Mouse (Mus musculus): ENCODE measurements around the gene Kcne4.

Kcne4 gene

DNA sequence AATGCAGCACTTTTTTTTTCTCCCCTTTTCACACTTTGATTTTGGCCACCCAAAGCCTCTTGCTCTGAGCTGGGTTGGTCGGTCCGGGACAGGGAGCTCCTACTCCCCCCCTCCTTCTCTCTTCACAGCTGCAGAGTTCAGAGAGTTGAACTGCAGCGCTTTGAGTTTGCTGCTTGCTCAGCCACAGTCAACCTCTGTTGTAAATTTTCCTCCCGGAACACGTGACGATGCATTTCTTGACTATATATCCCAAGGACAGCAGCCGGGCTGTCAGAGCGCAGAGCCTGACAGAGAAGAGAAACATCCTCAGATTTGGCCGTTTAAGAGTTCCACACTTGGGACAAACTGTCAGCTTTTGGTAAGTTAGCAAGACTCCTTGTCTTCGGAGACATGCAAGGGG, at the start of gene Kcne4:
TSS of gene Kcne4 (plus strand) at position 120 of the 400 bp plus-strand sequence.
- ATAC-seq (ENCODE audit: low TSS enrichment) = no peak

DNA sequence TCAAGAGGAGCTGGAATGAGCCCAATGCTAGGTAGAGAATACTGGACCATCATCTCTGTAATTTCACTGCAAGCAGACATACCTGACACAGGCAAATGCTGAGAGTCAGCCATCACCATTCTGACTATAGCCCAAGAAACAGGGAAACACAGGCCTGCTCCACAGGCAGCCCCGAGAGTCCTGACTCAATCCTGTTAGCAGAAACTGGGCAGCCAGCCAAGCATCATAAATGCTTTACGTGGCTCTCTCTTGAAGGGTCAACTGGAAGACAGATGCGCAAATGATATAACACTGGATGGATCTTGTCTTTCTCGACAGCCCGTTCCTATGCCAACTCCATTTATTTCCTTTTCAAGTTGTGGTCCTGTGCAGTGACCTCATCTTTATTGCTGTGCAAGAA, 34.7 kb upstream of the Kcne4 start:
- no peak for ATAC-seq (ENCODE audit: low TSS enrichment)

DNA sequence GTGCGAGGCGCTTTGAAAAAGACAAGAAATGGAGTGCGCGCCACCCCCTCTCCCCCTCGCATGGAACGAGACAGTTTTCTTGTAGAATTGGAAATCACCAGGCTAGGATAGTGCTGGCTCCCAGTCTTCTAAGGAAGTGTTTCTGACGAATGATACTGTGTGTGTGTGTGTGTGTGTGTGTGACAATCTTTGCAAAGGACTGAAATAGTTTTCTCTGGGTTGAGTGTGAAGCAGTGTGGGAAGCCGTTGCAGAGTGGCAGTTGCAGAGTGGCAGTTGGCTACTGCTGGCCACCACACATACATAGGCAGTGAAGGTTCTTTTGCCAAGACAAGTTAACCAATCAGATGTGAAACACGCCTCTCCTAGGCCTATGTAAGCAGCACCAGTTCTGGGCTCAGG, 31.6 kb upstream of the Kcne4 start:
- ATAC-seq (ENCODE audit: low TSS enrichment) = peak; percentile 97

DNA sequence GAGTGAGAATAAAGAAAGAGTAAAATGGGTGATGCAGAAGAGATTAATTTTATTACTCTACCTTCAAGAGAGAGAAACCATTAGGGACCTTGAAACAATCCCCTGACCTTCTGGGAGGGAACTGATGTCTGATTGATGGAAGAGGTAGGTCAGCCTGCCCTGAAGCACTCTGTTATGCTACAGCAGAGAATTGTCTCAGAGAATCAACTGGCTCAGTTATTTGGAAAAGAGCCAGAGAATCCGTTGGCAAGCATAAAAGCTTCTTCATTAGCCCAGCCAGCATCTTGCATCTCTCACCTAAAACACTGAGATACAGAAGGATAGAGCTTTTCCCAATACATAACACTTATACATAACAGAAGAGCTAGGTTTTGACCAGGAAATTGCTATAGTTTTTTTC, 26.8 kb upstream of the Kcne4 start:
- ATAC-seq (ENCODE audit: low TSS enrichment) = no peak

DNA sequence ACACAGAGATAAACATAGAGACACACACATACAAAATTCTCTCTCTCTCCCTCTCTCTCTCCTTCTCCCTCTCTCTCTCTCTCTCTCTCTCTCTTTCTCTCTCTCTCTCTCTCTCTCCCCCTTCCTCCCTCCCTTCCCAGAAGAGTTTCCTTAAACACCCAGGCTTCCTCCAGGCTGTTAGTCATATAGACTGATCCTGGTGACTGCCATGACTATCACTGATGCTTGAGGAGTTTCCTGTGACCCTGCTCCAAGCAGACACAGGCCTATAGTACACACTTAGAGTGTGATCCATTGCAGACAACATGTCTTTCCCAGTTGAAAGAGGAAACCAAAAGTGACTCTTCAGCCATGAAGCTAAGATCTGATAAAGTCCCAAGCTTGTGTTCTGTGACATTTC, 9.1 kb upstream of the Kcne4 start:
- no peak for ATAC-seq (ENCODE audit: low TSS enrichment)

DNA sequence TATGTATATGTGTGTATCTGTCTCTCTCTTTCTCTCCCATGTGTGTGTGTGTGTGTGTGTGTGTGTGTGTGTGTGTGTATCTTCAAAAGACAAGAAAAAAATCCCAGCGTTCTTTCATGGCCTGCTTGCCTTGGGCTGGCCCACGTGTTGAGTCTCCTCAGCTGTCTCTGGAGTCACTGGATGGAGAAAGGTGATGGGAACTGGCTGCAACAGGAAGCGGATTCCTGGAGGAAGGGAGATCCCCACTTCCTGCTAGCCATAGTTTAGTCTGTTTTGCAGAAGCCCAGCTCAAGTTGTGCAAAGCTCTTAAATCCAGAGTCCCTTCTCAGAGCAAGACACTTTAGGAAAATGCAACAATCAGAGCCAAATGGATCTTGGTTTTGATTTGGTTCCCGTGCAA, 6.7 kb upstream of the Kcne4 start:
- ATAC-seq (ENCODE audit: low TSS enrichment) = no peak

DNA sequence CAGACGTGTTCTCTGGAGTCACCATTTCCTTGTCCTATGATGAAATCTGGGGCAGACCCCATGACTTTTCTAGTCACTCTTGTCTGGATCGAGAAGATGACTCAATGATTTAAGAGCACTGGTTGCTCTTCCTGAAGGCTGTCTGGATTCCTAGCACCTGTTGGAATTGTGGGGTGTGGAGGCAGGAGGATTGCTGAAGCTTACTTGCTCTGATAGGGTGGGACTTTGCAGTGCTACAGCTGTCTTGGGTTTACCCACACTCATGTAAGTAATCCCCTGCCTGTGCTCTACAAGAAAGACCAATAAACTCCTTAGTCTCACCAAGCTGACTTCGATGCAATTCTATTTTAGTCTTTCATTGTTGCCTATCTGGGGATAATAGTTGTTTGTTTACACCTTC, 5.7 kb upstream of the Kcne4 start:
- ATAC-seq (ENCODE audit: low TSS enrichment) = no peak

DNA sequence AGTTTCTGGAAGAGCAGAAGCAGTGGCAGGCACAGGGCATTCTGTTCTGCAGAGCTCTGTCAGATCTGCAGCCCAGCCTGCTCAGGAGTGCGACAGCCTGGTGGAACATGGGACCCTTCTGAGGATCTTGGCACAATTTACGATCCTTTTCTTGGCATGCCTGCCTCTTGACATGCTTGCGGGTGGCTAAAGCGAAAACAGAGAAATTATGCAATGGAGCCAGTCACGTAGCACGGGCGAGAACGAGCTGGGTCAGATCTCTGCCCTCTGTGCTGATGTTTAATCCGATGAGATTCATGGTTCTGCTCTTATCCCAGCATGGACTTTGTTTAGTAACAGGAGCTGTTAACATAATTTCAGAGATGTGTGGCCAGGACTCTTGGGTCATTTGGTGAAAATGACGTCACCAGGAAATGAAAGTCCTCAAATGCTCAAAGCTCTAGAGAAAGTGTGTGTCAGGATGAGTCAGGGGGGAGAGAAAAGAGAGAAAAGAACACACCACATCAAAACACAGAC, 4.5 kb upstream of the Kcne4 start:
- ATAC-seq (ENCODE audit: low TSS enrichment) = 0 out of 2 replicates have a peak, but pooled peaks have one; percentile 44

DNA sequence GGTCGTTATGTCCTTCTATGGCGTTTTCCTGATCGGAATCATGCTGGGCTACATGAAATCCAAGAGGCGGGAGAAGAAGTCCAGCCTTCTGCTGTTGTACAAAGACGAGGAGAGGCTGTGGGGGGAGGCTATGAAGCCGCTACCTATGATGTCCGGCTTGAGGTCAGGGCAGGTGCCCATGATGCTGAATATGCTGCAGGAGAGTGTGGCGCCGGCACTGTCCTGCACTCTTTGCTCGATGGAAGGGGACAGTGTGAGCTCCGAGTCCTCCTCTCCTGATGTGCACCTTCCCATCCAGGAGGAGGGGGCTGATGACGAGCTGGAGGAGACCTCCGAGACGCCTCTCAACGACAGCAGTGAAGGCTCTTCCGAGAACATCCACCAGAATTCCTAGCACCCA, 1.2 kb downstream of the Kcne4 start:
- ATAC-seq (ENCODE audit: low TSS enrichment) = no peak

DNA sequence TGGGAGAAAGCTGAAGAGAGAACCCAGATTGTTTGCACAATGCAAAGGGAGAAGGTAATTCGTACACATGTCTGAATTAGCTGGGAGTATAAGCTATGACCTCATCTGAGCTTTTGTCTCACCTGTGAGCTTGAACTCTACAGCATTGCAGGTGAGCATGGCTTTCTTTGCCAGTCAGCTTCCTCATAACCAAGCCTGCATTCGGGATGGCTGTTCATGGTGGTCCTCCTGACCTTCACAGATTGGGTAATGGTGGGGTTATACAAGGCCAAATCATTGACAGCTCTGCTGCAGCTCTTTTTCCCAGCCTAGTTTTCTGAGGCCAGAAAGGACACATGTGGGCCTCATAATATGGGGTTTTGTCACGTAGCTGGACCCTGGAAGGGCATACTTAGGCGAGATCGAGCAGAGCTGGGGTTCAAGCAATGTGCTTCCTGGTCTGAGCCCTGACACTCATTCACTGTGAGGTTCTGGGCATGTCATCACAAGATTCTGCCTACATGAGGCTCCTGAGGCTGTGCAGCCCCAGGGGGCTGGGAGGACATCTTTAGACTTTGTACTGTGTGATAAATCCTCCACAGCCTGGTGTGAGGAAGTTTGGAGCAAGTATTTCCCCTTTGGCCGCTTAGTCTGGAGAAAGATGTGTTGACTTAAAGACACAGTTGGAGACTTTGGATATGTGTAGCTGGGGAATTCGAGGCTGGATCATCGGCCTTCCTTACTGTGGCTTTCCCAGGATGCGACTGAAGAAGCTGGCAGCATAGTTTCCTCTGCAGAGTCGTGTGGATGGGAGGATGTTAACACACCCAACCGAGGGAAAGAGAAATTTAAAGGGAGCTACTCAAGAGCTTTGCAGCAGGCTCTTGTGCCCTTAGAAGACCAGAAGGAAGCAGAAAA, 2.3 kb downstream of the Kcne4 start:
- no peak for ATAC-seq (ENCODE audit: low TSS enrichment)

DNA sequence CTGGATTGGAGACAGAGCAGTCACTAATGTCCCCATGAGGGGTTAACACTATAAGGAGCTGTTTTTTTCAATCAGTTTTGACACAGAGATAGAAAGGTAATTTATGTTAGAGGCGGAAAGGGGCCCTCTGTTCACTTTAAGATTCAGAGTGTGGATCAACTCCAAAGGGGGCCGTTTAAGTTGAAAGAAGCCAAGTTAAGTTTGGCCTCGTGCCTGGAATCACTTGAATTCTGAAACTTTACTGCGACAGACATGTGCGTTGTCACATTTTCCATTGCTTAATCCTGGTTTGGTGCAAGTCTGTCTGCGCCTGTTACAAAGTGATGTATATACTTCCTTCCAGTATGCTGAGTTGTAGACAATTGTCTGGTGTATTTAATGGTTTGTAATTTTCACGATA, 3.0 kb downstream of the Kcne4 start:
- ATAC-seq (ENCODE audit: low TSS enrichment) = no peak

DNA sequence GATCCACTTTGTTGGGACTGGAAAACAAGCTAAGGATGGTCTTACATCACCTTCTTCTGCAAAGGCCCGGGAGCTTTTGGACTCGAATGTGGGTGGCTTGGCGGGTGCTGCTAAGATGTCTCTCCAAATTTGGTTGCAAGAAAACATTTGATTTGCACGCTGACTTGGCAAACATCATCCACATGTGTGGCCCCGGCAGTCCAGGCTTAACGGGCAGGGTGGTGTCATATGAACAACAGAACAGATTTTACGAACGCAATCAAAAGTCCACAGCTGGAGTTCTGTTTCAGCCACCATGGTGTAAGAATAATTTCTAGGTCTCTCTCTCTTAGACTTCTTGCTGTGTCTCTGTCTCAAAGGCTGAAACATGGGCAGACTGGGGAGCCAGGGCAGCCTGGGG, 3.6 kb downstream of the Kcne4 start:
- ATAC-seq (ENCODE audit: low TSS enrichment) = no peak

DNA sequence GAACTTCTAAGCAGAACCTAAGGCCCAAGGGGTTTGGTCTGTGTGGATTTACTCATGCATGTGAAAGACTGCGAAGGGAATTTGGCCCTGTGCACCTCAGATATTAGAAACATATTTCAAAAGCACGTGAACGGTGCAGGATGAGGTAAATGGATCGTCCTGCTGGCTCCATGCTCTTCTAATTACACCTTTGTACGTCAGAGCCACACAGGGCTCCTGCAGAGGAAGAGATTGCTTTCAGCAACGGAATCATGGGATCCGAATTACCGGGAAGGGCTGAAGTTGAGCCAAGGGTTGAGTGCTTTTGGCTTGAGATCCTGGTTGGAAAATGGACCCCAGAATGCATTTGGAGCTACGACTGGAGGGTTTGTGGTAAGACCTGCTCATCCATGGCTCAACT, 4.6 kb downstream of the Kcne4 start:
- ATAC-seq (ENCODE audit: low TSS enrichment) = no peak

DNA sequence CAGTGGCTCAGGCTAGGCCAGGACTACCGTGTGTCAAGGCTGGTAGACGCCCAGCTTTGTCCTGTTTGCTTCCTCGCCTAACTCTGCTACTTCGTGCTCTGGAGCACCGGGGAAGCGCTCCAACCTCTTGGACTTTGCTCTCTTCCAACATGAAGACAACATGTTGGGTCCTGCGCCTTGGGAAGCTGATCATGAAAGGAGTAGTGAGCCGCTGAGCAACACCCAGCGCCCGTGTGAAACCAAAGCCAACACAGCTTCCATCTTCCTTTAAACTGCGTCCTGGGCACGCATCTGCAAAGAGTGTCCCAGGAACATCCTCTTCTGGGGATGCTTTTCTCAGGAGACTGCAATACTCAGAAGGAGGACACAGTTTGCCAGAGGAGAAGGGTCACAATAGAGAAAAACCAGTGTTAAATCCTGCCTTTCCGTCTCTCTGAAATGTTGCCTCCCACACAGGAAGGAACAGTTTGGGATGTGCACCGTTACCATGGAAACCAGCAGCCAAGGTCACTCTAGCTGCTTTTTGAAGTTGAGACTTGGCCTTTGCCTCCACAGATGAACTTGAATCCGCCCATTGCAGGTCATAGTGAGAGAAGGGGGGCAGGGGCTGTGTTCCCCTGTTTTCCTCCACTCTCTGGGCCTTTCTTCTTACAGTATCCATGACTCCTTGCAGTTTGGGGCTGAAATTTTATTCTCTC, 5.3 kb downstream of the Kcne4 start:
- no peak for ATAC-seq (ENCODE audit: low TSS enrichment)

DNA sequence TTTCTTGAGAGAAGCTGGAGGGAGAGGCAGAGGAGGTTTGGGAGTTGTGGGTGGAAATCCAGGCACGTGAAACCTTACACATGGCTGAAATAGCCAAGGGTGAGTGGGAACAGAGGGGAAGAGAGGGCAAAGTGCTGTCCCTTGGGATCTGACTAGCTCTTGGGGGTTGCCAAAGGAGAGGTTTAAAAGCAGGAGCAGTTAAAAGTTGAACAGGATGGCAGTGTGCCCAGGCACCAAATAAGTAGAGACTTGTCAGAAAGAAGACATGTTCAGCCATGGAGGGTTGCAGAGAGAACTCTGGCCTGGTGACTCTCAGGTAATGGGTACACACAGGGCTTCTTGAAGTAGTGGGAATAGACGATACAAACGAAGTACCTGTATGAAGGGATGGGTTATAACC, 8.7 kb downstream of the Kcne4 start:
- no peak for ATAC-seq (ENCODE audit: low TSS enrichment)

DNA sequence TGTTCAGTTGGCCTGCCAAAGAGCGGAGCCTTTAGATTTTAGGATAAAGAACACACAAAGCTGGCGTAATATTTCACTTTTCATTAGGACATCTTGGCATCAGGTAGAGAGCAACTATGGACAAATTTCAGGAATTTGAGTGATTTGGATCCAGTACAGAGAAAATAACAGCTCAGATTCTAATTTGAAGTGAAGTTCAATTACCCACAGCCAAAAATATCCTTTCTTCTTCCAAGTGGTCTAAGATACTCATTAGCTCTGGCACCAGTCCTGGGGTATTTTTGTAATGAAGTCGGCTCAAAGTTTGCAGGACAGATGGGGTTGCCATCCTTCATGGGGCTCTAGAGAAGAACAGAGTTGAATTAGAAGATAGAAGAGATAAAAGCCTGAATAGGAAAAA, 21.9 kb downstream of the Kcne4 start:
- ATAC-seq (ENCODE audit: low TSS enrichment) = no peak

DNA sequence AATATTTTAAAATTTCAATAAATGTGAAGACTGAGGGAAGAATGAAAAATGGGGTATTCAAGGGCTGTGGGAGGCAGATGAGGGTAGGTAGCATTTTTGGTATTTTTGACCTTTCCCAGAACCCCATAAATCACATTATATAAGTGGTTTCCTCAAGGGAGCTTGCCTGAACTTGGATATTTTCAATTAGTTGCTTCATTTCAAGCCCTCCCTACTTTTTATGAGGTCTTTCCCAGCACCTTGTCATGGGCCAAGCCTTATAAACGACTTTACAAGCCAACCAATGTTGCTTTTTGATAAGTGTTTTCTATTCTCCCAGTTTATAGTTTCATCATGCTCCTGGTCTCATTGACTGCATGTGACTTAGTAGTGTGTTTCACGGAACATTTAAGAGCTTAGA, 24.2 kb downstream of the Kcne4 start:
- no peak for ATAC-seq (ENCODE audit: low TSS enrichment)

DNA sequence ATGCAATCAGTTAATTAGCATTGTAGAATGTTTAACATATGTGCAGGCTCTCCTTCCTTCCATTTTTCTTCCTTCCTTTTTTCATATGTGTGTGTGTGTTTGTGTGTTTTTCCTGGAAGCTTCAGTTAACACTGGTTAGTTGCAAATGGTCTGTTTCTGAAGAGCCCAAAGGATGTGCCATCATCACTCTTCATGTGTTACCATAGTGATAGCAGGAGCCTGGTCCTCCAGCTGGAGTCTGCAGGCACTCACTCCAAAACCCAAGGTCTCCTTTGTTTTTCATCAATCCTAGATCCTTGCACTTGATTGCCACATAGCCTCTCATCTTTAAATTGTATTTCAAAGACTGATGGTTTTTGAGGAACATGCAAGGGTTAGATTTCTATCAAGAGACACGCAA, 29.1 kb downstream of the Kcne4 start:
- no peak for ATAC-seq (ENCODE audit: low TSS enrichment)

DNA sequence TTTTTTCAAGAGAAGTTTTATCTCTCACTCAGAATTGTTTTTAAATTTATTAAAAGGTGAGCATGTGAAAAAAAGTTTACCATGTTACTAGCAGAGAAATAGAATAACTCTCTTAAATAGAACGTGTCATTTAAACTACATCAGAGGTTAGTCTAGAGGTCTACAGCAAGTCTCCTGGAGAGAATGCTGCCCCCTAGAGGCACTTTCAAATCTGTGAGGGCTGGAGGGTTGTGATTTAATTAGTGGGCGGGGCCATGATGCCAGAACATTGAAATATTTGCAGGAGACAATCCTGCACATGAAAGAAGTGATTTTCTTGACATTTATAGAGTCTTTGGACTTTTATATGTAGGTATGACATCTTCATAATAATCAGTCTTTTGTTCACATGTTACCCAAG, 29.9 kb downstream of the Kcne4 start:
- ATAC-seq (ENCODE audit: low TSS enrichment) = no peak

DNA sequence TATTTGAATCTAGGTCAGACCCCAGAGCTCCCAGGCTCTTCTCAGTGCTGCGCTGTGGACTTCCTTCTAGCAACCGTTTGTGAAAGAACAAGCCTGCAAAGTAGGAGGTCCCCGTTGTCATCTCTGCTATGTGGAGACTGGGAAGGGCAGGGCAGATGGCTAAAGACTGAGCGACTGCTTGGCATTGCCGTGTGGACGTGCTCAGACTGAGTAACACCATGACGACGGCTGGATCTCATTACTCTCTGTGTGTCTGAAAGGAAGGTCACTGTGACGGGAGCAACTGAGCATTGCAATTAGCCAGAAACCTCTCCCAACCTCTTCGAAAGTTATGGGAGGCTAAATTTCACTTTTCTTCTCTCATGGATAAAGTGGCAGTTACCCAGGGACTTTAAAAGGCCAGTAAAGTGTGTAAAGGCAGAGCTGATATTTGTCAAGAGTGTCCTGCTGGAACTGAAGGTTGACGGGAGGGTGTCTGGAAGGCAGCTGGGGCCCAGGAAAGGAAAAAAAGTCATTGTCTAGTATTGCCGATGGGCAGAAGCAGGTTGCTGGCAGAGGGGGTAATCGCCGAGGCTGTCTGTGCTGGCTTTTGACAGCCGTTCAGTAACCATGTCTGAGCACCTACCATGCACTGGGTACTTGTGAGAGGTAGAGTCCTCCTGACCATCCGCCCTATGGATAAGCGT, 36.0 kb downstream of the Kcne4 start:
- peak; percentile 70 for ATAC-seq (ENCODE audit: low TSS enrichment)

DNA sequence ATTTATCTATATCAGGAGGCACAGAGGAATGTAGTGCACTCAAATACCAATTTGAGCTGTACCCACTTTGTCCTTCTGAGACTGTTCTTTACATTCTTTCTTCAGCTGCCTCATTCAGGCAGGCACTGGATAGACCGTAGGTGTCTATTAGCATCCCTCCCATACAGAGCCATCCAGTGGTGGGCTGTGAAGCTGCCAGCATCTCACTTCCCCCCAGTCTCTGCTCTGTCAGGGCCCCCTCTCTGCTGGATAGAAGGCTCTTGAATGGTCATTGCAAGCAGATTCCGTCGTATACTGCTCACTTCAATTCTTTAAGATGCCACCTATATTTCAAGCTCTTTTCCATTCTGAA, 36.5 kb downstream of the Kcne4 start:
- ATAC-seq (ENCODE audit: low TSS enrichment) = no peak

DNA sequence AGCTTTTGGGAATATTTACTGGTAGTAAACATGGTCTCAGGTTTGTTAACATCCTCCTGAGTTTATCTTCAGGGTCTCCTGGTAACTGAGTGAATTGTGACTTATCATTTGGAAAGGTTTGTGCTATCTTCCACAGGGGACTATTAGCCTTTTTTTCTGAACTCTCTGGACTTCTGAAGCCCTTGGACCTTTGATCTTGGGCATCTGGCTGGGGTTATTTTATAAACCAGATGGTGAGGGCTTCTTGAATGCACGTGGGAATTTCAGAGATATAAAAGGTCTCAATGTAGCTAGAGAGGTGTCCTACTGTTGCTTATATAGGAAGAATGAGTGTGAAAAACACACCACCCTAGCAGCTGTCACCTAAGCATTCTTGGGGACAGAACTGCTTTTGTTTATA, 37.7 kb downstream of the Kcne4 start:
- ATAC-seq (ENCODE audit: low TSS enrichment) = no peak

DNA sequence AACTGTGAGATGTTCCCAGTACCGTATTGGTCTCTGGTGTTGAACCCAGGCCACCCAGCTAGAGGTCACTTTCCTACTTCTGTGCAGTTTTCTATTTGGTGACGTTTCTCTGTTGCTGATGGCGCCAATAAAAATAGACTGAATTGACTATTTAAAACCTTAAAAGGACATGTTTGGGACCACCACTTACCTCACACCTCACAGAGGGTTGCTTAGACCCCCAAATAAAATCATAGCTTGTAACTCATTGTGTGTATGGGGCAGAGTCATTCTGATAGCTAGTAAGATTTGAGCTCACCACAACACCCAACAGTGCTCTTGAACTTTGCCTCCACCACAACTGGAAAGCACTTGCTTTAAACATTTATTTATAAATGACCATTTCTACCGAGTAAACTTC, 43.0 kb downstream of the Kcne4 start:
- ATAC-seq (ENCODE audit: low TSS enrichment) = no peak
